Mouse (Mus musculus) lung, postnatal 4 days (tissue): ENCODE results near the gene Yy1.

Experiments used
- DNase-seq, 2 experiments: peaks; one replicate each; pipeline ENCODE4 v3.0.0; 2021

The Yy1 gene

GRCm38 (mm10) chr12:108792546-108793452 is at the start of gene Yy1:
Gene Yy1 (plus strand): TSS chr12:108792973.
- peak; percentile 99 to 100 for DNase-seq

- DNase-seq, result no peak
Measured at GRCm38 (mm10) chr12:108745990-108746389, 46.8 kb upstream of the Yy1 start.

GRCm38 (mm10) chr12:108749019-108749418 is 43.8 kb upstream of the Yy1 start:
- DNase-seq, result no peak

- no peak for DNase-seq
Measured at GRCm38 (mm10) chr12:108749454-108749853, 43.3 kb upstream of the Yy1 start.

- no peak for DNase-seq
Measured at GRCm38 (mm10) chr12:108750226-108750625, 42.5 kb upstream of the Yy1 start.

GRCm38 (mm10) chr12:108751790-108752189 is 41.0 kb upstream of the Yy1 start:
- peak in 1 of 2 experiments; percentile 43 for DNase-seq

GRCm38 (mm10) chr12:108755141-108755540 is 37.6 kb upstream of the Yy1 start:
- DNase-seq, result no peak

GRCm38 (mm10) chr12:108756611-108757010 is 36.2 kb upstream of the Yy1 start:
- DNase-seq, result no peak

GRCm38 (mm10) chr12:108757717-108758257 is 35.0 kb upstream of the Yy1 start:
- peak; percentile 99 to 100 for DNase-seq

GRCm38 (mm10) chr12:108758273-108758672 is 34.5 kb upstream of the Yy1 start:
- no peak for DNase-seq

GRCm38 (mm10) chr12:108758682-108759081 is 34.1 kb upstream of the Yy1 start:
- DNase-seq, result no peak

GRCm38 (mm10) chr12:108759266-108759665 is 33.5 kb upstream of the Yy1 start:
- DNase-seq, result no peak

GRCm38 (mm10) chr12:108760016-108760415 is 32.8 kb upstream of the Yy1 start:
- no peak for DNase-seq

GRCm38 (mm10) chr12:108760500-108761020 is 32.2 kb upstream of the Yy1 start:
- DNase-seq, result peak; percentile 52 to 73

- peak; percentile 65 to 71 for DNase-seq
Measured at GRCm38 (mm10) chr12:108761209-108761608, 31.6 kb upstream of the Yy1 start.

GRCm38 (mm10) chr12:108761665-108762064 is 31.1 kb upstream of the Yy1 start:
- DNase-seq, result no peak

GRCm38 (mm10) chr12:108763057-108763796 is 29.5 kb upstream of the Yy1 start:
- DNase-seq, result peak; percentile 50 to 57

- peak; percentile 44 to 54 for DNase-seq
Measured at GRCm38 (mm10) chr12:108764917-108765678, 27.7 kb upstream of the Yy1 start.

GRCm38 (mm10) chr12:108765751-108766221 is 27.0 kb upstream of the Yy1 start:
- DNase-seq, result peak; percentile 87 to 88

- peak in 1 of 2 experiments; percentile 46 for DNase-seq
Measured at GRCm38 (mm10) chr12:108766316-108766715, 26.5 kb upstream of the Yy1 start.

GRCm38 (mm10) chr12:108766866-108767265 is 25.9 kb upstream of the Yy1 start:
- no peak for DNase-seq

- DNase-seq, result no peak
Measured at GRCm38 (mm10) chr12:108768196-108768854, 24.4 kb upstream of the Yy1 start.
